Mouse (Mus musculus) ES-Bruce4 (cell line): ENCODE data around the gene Kif17. TPM values are rescaled to one million over a fixed set of nuclear protein-coding genes. Genes with fewer than 3 reads are reported as not detected.

ENCODE experiments used
- H3K27ac ChIP-seq: 2 replicates; pipeline ENCODE4 v1.5.1; 2012; ENCODE audit warnings: low read length, inconsistent platforms; ENCODE audit not compliant: insufficient read depth
- H3K27me3 ChIP-seq: 2 replicates; pipeline ENCODE4 v1.6.1; 2012; ENCODE audit warnings: mild to moderate bottlenecking, low read length, inconsistent platforms; ENCODE audit not compliant: control insufficient read depth, poor library complexity, insufficient read depth, severe bottlenecking
- H3K36me3 ChIP-seq: 2 replicates; pipeline ENCODE4 v1.6.1; 2012; ENCODE audit warnings: inconsistent platforms, mild to moderate bottlenecking, low read length, moderate library complexity; ENCODE audit not compliant: control insufficient read depth, poor library complexity, insufficient read depth, severe bottlenecking
- H3K4me1 ChIP-seq: one replicate; pipeline ENCODE4 v1.8.1; 2011; ENCODE audit warnings: low read length; ENCODE audit not compliant: control insufficient read depth, insufficient read depth
- H3K4me3 ChIP-seq: 2 replicates; pipeline ENCODE4 v1.5.1; 2011; ENCODE audit warnings: low read depth, mild to moderate bottlenecking, low read length
- H3K9ac ChIP-seq: 2 replicates; pipeline ENCODE4 v1.6.1; 2012; ENCODE audit warnings: low read depth, mild to moderate bottlenecking, inconsistent platforms; ENCODE audit not compliant: poor library complexity, severe bottlenecking
- H3K9me3 ChIP-seq: replicated peaks from 2 replicates; pipeline ENCODE4 v1.6.1; 2012; ENCODE audit warnings: mild to moderate bottlenecking, low read length, inconsistent platforms; ENCODE audit not compliant: control insufficient read depth, poor library complexity, insufficient read depth, severe bottlenecking
- CTCF ChIP-seq: IDR thresholded peaks from one replicate; pipeline ENCODE4 v1.8.1; 2011; ENCODE audit warnings: low read depth, low read length
- EP300 ChIP-seq: IDR thresholded peaks from 2 replicates; pipeline ENCODE4 v1.6.1; 2011; ENCODE audit warnings: low read depth, low read length; ENCODE audit not compliant: insufficient read depth
- POLR2A ChIP-seq: IDR thresholded peaks from one replicate; pipeline ENCODE4 v1.8.1; 2011; ENCODE audit warnings: low read length; ENCODE audit not compliant: insufficient read depth
- polyA plus RNA-seq: library from polyadenylated mRNA; stranded (reverse); fragments of >200 nt; gene quantifications from 2 replicates; pipeline ENCODE4 v1.2.4, GENCODE M21; 2011; ENCODE audit warnings: low read depth; ENCODE audit not compliant: missing spikeins, insufficient read depth, insufficient read length

The Kif17 gene
- polyA plus RNA-seq, 1 experiment = 0.66 TPM

DNA sequence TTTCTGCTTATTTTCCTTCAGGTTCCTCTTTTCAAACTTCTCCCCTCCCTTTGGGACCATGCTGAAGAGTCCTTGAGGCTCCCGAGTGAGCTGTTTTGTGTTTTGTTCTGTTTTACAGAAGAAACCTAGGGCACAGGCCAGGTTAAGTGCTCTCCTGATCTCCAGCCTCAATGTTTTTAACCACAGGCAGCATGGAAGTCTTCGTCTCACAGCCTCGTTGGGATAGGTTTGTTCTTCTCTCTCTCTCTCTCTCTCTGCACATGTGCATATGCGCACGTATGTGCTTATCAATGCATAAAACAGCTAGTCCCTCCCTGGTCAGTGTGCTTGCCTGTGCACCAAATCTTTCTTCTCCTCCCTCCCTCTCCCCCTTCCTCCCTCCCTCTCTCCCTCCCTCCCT lies 86.6 kb downstream of the Kif17 start:
- Histone ChIP-seq H3K9ac (no peak overlapping the region), H3K4me3 (no peak overlapping the region), H3K4me1 (no peaks in the 10 kb centered on the region), H3K27me3 (no peaks in the 10 kb centered on the region), H3K36me3 (no peaks in the 10 kb centered on the region), H3K9me3 (no peaks in the 10 kb centered on the region), H3K27ac (no peak overlapping the region)
- no peak for TF ChIP-seq CTCF
- no peak for TF ChIP-seq EP300
- no peak for TF ChIP-seq POLR2A

DNA sequence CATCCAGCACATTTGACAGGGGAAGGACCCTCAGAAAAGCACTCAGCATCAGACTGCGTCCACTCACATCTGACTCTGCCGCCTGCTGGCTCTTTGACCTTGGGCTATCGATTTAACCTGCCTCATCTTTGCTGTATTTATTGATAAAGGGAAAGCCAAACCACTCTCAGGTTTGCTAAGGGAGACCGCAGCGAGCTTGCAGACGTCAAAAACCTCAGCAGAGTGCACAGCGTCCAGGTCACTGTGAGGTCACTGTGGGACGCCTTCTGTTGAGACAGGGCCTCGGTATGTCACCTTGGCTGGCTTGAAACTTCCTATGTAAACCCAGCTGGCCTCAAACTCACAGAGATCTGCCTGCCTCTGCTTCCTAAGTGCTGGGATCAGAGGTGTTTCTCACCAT lies 87.1 kb downstream of the Kif17 start:
- H3K9me3 ChIP-seq = no peaks in the 10 kb centered on the region
- H3K27me3 ChIP-seq = no peaks in the 10 kb centered on the region
- no peak overlapping the region for H3K9ac ChIP-seq
- H3K27ac ChIP-seq = no peak overlapping the region
- no peak overlapping the region for H3K4me3 ChIP-seq
- TF ChIP-seq CTCF (no peak), EP300 (no peak), POLR2A (no peak)
- H3K36me3 ChIP-seq = no peaks in the 10 kb centered on the region
- H3K4me1 ChIP-seq = no peaks in the 10 kb centered on the region

DNA sequence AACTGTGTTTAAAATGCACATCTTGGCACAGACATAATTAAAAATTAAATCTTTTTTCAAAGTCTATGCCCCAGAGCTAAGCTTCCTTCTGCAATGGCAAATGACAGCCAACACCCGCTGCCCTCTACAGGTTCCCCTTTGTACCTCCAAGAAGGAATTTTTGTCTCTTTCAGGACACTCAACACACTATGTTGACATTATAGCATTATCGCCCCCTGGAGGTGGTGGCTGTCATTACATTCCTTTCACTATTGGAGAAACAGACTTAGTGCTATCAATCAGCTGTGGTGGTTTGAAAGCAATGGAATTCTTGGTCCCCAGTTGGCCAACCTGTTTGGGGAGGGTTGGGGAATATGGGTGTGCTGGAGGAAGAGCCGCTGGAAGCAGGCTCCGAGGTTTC lies 89.7 kb downstream of the Kif17 start:
- Histone ChIP-seq H3K4me3 (no peak overlapping the region), H3K4me1 (no peaks in the 10 kb centered on the region), H3K9me3 (no peaks in the 10 kb centered on the region), H3K27me3 (no peaks in the 10 kb centered on the region), H3K9ac (no peak overlapping the region), H3K36me3 (no peaks in the 10 kb centered on the region), H3K27ac (no peak overlapping the region)
- no peak for TF ChIP-seq POLR2A
- TF ChIP-seq EP300 = no peak
- no peak for TF ChIP-seq CTCF

- Histone ChIP-seq H3K27ac (no peak overlapping the region), H3K9me3 (no peaks in the 10 kb centered on the region), H3K27me3 (no peaks in the 10 kb centered on the region), H3K36me3 (no peaks in the 10 kb centered on the region), H3K4me1 (no peaks in the 10 kb centered on the region), H3K9ac (no peak overlapping the region), H3K4me3 (no peak overlapping the region)
- TF ChIP-seq CTCF (no peak), EP300 (no peak), POLR2A (no peak)
Measured at GRCm38 (mm10) chr4:138341393-138341792, 91.2 kb downstream of the Kif17 start.

GRCm38 (mm10) chr4:138342048-138342447 lies 91.8 kb downstream of the Kif17 start:
- Histone ChIP-seq H3K27me3 (no peaks in the 10 kb centered on the region), H3K27ac (no peak overlapping the region), H3K36me3 (no peaks in the 10 kb centered on the region), H3K9me3 (no peaks in the 10 kb centered on the region), H3K4me1 (no peaks in the 10 kb centered on the region), H3K9ac (no peak overlapping the region), H3K4me3 (no peak overlapping the region)
- TF ChIP-seq POLR2A (no peak), CTCF (no peak)

- Histone ChIP-seq H3K9ac (no peak overlapping the region), H3K27me3 (no peaks in the 10 kb centered on the region), H3K9me3 (no peaks in the 10 kb centered on the region), H3K4me1 (no peaks in the 10 kb centered on the region), H3K36me3 (no peaks in the 10 kb centered on the region), H3K4me3 (no peak overlapping the region), H3K27ac (no peak overlapping the region)
- TF ChIP-seq EP300 = no peak
- TF ChIP-seq POLR2A = no peak
- TF ChIP-seq CTCF = no peak
Measured at GRCm38 (mm10) chr4:138342778-138343177, 92.5 kb downstream of the Kif17 start.
